Mouse (Mus musculus): ENCODE results near the gene Rtbdn. TPM values are rescaled to one million over a fixed set of nuclear protein-coding genes. Genes with fewer than 3 reads are reported as not detected.

Rtbdn gene
- polyA plus RNA-seq (2014; fragmentation: Illumina TruSeq; extraction: RNeasy Lipid Tissue Mini Kit (QIAGEN cat#74804); ENCODE audit: low read depth, low replicate concordance) = not detected

GRCm38 (mm10) chr8:84946528-84947240 lies at the start of gene Rtbdn:
Gene Rtbdn, plus strand, starts transcription at chr8:84946991.

GRCm38 (mm10) chr8:84901752-84902151 lies 45.0 kb upstream of the Rtbdn start, which contains the start of gene Klf1:
Gene Klf1, plus strand, starts transcription at chr8:84901928.

GRCm38 (mm10) chr8:84908421-84909161 lies 38.2 kb upstream of the Rtbdn start, which contains the start of gene Dnase2a:
Gene Dnase2a, plus strand, starts transcription at chr8:84908560.

GRCm38 (mm10) chr8:84936962-84937546 lies 9.7 kb upstream of the Rtbdn start, which contains the start of gene Mast1:
Gene Mast1, minus strand, starts transcription at chr8:84937359.

GRCm38 (mm10) chr8:84969241-84970134 lies 22.7 kb downstream of the Rtbdn start, which contains the start of the genes Gm49661, Prdx2 and Rnaseh2a:
Gene Gm49661, minus strand, starts transcription at chr8:84969433.
Gene Prdx2, plus strand, starts transcription at chr8:84969587.
Gene Rnaseh2a, minus strand, starts transcription at chr8:84969767.

GRCm38 (mm10) chr8:84978248-84978940 lies 31.6 kb downstream of the Rtbdn start, which contains the start of gene Junb:
Gene Junb, minus strand, starts transcription at chr8:84978718.

GRCm38 (mm10) chr8:84990349-84990748 lies 43.6 kb downstream of the Rtbdn start, which contains the start of gene Hook2:
Gene Hook2, plus strand, starts transcription at chr8:84990603.

Other genes with a start within 250 kb of the Rtbdn start
- 3.0 TPM for gene Lyl1, start 245.5 kb upstream of the Rtbdn start, polyA plus RNA-seq (2014; fragmentation: Illumina TruSeq; extraction: RNeasy Lipid Tissue Mini Kit (QIAGEN cat#74804); ENCODE audit: low read depth, low replicate concordance)
- gene G430095P16Rik, start 224.0 kb upstream of the Rtbdn start, polyA plus RNA-seq (2014; fragmentation: Illumina TruSeq; extraction: RNeasy Lipid Tissue Mini Kit (QIAGEN cat#74804); ENCODE audit: low read depth, low replicate concordance) = not detected
- 84.9 TPM for gene Nfix, start 146.6 kb upstream of the Rtbdn start, polyA plus RNA-seq (2014; fragmentation: Illumina TruSeq; extraction: RNeasy Lipid Tissue Mini Kit (QIAGEN cat#74804); ENCODE audit: low read depth, low replicate concordance)
- gene Dand5, start 124.2 kb upstream of the Rtbdn start, polyA plus RNA-seq (2014; fragmentation: Illumina TruSeq; extraction: RNeasy Lipid Tissue Mini Kit (QIAGEN cat#74804); ENCODE audit: low read depth, low replicate concordance) = 14.0 TPM
- gene Gadd45gip1, start 115.5 kb upstream of the Rtbdn start, polyA plus RNA-seq (2014; fragmentation: Illumina TruSeq; extraction: RNeasy Lipid Tissue Mini Kit (QIAGEN cat#74804); ENCODE audit: low read depth, low replicate concordance) = 28.8 TPM
- 101 TPM for gene Rad23a, start 106.3 kb upstream of the Rtbdn start, polyA plus RNA-seq (2014; fragmentation: Illumina TruSeq; extraction: RNeasy Lipid Tissue Mini Kit (QIAGEN cat#74804); ENCODE audit: low read depth, low replicate concordance)
- 330 TPM for gene Calr, start 100.1 kb upstream of the Rtbdn start, polyA plus RNA-seq (2014; fragmentation: Illumina TruSeq; extraction: RNeasy Lipid Tissue Mini Kit (QIAGEN cat#74804); ENCODE audit: low read depth, low replicate concordance)
- 26.7 TPM for gene Farsa, start 90.0 kb upstream of the Rtbdn start, polyA plus RNA-seq (2014; fragmentation: Illumina TruSeq; extraction: RNeasy Lipid Tissue Mini Kit (QIAGEN cat#74804); ENCODE audit: low read depth, low replicate concordance)
- 0.92 TPM for gene Syce2, start 74.9 kb upstream of the Rtbdn start, polyA plus RNA-seq (2014; fragmentation: Illumina TruSeq; extraction: RNeasy Lipid Tissue Mini Kit (QIAGEN cat#74804); ENCODE audit: low read depth, low replicate concordance)
- gene Gcdh, start 53.1 kb upstream of the Rtbdn start, polyA plus RNA-seq (2014; fragmentation: Illumina TruSeq; extraction: RNeasy Lipid Tissue Mini Kit (QIAGEN cat#74804); ENCODE audit: low read depth, low replicate concordance) = 84.6 TPM
- 0.29 TPM for gene Klf1, start 45.1 kb upstream of the Rtbdn start, polyA plus RNA-seq (2014; fragmentation: Illumina TruSeq; extraction: RNeasy Lipid Tissue Mini Kit (QIAGEN cat#74804); ENCODE audit: low read depth, low replicate concordance)
- gene Dnase2a, start 38.4 kb upstream of the Rtbdn start, polyA plus RNA-seq (2014; fragmentation: Illumina TruSeq; extraction: RNeasy Lipid Tissue Mini Kit (QIAGEN cat#74804); ENCODE audit: low read depth, low replicate concordance) = 9.4 TPM
- 0.13 TPM for gene Mast1, start 9.6 kb upstream of the Rtbdn start, polyA plus RNA-seq (2014; fragmentation: Illumina TruSeq; extraction: RNeasy Lipid Tissue Mini Kit (QIAGEN cat#74804); ENCODE audit: low read depth, low replicate concordance)
- not detected for gene Gm49661, start 22.4 kb downstream of the Rtbdn start, polyA plus RNA-seq (2014; fragmentation: Illumina TruSeq; extraction: RNeasy Lipid Tissue Mini Kit (QIAGEN cat#74804); ENCODE audit: low read depth, low replicate concordance)
- gene Prdx2, start 22.6 kb downstream of the Rtbdn start, polyA plus RNA-seq (2014; fragmentation: Illumina TruSeq; extraction: RNeasy Lipid Tissue Mini Kit (QIAGEN cat#74804); ENCODE audit: low read depth, low replicate concordance) = 451 TPM
- 30.6 TPM for gene Rnaseh2a, start 22.8 kb downstream of the Rtbdn start, polyA plus RNA-seq (2014; fragmentation: Illumina TruSeq; extraction: RNeasy Lipid Tissue Mini Kit (QIAGEN cat#74804); ENCODE audit: low read depth, low replicate concordance)
- gene Junb, start 31.7 kb downstream of the Rtbdn start, polyA plus RNA-seq (2014; fragmentation: Illumina TruSeq; extraction: RNeasy Lipid Tissue Mini Kit (QIAGEN cat#74804); ENCODE audit: low read depth, low replicate concordance) = 16.7 TPM
- 3.5 TPM for gene Hook2, start 43.6 kb downstream of the Rtbdn start, polyA plus RNA-seq (2014; fragmentation: Illumina TruSeq; extraction: RNeasy Lipid Tissue Mini Kit (QIAGEN cat#74804); ENCODE audit: low read depth, low replicate concordance)
- not detected for gene Best2, start 67.5 kb downstream of the Rtbdn start, polyA plus RNA-seq (2014; fragmentation: Illumina TruSeq; extraction: RNeasy Lipid Tissue Mini Kit (QIAGEN cat#74804); ENCODE audit: low read depth, low replicate concordance)
- gene Asna1, start 78.3 kb downstream of the Rtbdn start, polyA plus RNA-seq (2014; fragmentation: Illumina TruSeq; extraction: RNeasy Lipid Tissue Mini Kit (QIAGEN cat#74804); ENCODE audit: low read depth, low replicate concordance) = 85.3 TPM
- 63.4 TPM for gene Trir, start 79.8 kb downstream of the Rtbdn start, polyA plus RNA-seq (2014; fragmentation: Illumina TruSeq; extraction: RNeasy Lipid Tissue Mini Kit (QIAGEN cat#74804); ENCODE audit: low read depth, low replicate concordance)
- gene Tnpo2, start 89.9 kb downstream of the Rtbdn start, polyA plus RNA-seq (2014; fragmentation: Illumina TruSeq; extraction: RNeasy Lipid Tissue Mini Kit (QIAGEN cat#74804); ENCODE audit: low read depth, low replicate concordance) = 18.9 TPM
- 4.0 TPM for gene Fbxw9, start 113.1 kb downstream of the Rtbdn start, polyA plus RNA-seq (2014; fragmentation: Illumina TruSeq; extraction: RNeasy Lipid Tissue Mini Kit (QIAGEN cat#74804); ENCODE audit: low read depth, low replicate concordance)
- gene Gm5741, start 121.0 kb downstream of the Rtbdn start, polyA plus RNA-seq (2014; fragmentation: Illumina TruSeq; extraction: RNeasy Lipid Tissue Mini Kit (QIAGEN cat#74804); ENCODE audit: low read depth, low replicate concordance) = not detected
- gene Dhps, start 124.8 kb downstream of the Rtbdn start, polyA plus RNA-seq (2014; fragmentation: Illumina TruSeq; extraction: RNeasy Lipid Tissue Mini Kit (QIAGEN cat#74804); ENCODE audit: low read depth, low replicate concordance) = 30.4 TPM
- 54.9 TPM for gene Wdr83os, start 133.7 kb downstream of the Rtbdn start, polyA plus RNA-seq (2014; fragmentation: Illumina TruSeq; extraction: RNeasy Lipid Tissue Mini Kit (QIAGEN cat#74804); ENCODE audit: low read depth, low replicate concordance)
- 42.4 TPM for gene Wdr83, start 134.3 kb downstream of the Rtbdn start, polyA plus RNA-seq (2014; fragmentation: Illumina TruSeq; extraction: RNeasy Lipid Tissue Mini Kit (QIAGEN cat#74804); ENCODE audit: low read depth, low replicate concordance)
- 28.3 TPM for gene Man2b1, start 136.3 kb downstream of the Rtbdn start, polyA plus RNA-seq (2014; fragmentation: Illumina TruSeq; extraction: RNeasy Lipid Tissue Mini Kit (QIAGEN cat#74804); ENCODE audit: low read depth, low replicate concordance)
- gene Zfp791, start 176.1 kb downstream of the Rtbdn start, polyA plus RNA-seq (2014; fragmentation: Illumina TruSeq; extraction: RNeasy Lipid Tissue Mini Kit (QIAGEN cat#74804); ENCODE audit: low read depth, low replicate concordance) = 2.2 TPM
- not detected for gene Cks1brt, start 204.9 kb downstream of the Rtbdn start, polyA plus RNA-seq (2014; fragmentation: Illumina TruSeq; extraction: RNeasy Lipid Tissue Mini Kit (QIAGEN cat#74804); ENCODE audit: low read depth, low replicate concordance)